Mouse (Mus musculus) bone marrow, adult 2 months (tissue): ENCODE measurements around the gene Ptprg. TPM values are rescaled to one million over a fixed set of nuclear protein-coding genes. Genes with fewer than 3 reads are reported as not detected.

Experiments
- H3K27ac ChIP-seq: fragments of 200-500 bp; 2 replicates; pipeline ENCODE4 v1.5.1; 2012; ENCODE audit warnings: low read depth, mild to moderate bottlenecking, control low read depth, inconsistent platforms, low read length; ENCODE audit not compliant: control insufficient read depth, poor library complexity, insufficient read depth
- H3K4me1 ChIP-seq: fragments of 200-500 bp; 2 replicates; pipeline ENCODE4 v1.6.1; 2011; ENCODE audit warnings: low read length; ENCODE audit not compliant: control insufficient read depth, insufficient read depth
- H3K4me3 ChIP-seq: fragments of 200-500 bp; replicated peaks from 2 replicates; pipeline ENCODE3; 2011; ENCODE audit warnings: mild to moderate bottlenecking, low read depth, low read length, control low read depth; ENCODE audit not compliant: control insufficient read depth
- CTCF ChIP-seq: fragments of 200-500 bp; IDR thresholded peaks from 2 replicates; pipeline ENCODE4 v1.5.1; 2011; ENCODE audit warnings: low read length, control low read depth; ENCODE audit not compliant: control insufficient read depth, insufficient read depth
- POLR2A ChIP-seq: fragments of 200-500 bp; IDR thresholded peaks from 2 replicates; pipeline ENCODE4 v1.6.1; 2011; ENCODE audit warnings: low read depth, mild to moderate bottlenecking, control low read depth, low read length, borderline replicate concordance; ENCODE audit not compliant: control insufficient read depth
- WGBS: fragments of 180-500 bp; shearing (Covaris S2); methylation state at CpG from one replicate; pipeline ENCODE4 v1.1.7; 2018; 5-methylcytosine and 5-hydroxymethylcytosine counted together
- polyA plus RNA-seq: library from polyadenylated mRNA; stranded (reverse); fragments of >200 nt; gene quantifications from 2 replicates; pipeline ENCODE4 v1.2.4, GENCODE M21; 2011; ENCODE audit warnings: low replicate concordance; ENCODE audit not compliant: missing spikeins, insufficient read depth, insufficient read length

The Ptprg gene
- polyA plus RNA-seq, 1 experiment: 0.27 TPM

GRCm38 (mm10) chr14:11560641-11561232, 7.4 kb downstream of the Ptprg start:
- 76% methylated on average over 8 of the region's 8 CpGs for WGBS
- no peak overlapping the region for H3K4me3 ChIP-seq
- no peak overlapping the region for H3K27ac ChIP-seq
- no peak for TF ChIP-seq CTCF
- TF ChIP-seq POLR2A: no peak
- H3K4me1 ChIP-seq: no peaks in the 10 kb centered on the region

GRCm38 (mm10) chr14:11561397-11561796, 8.1 kb downstream of the Ptprg start:
- 73% methylated on average over 4 of the region's 4 CpGs for WGBS
- Histone ChIP-seq H3K4me1 (no peaks in the 10 kb centered on the region), H3K4me3 (no peak overlapping the region), H3K27ac (no peak overlapping the region)
- no peak for TF ChIP-seq POLR2A
- no peak for TF ChIP-seq CTCF

- H3K4me3 ChIP-seq: no peak overlapping the region
- H3K27ac ChIP-seq: no peak overlapping the region
- no peak for TF ChIP-seq CTCF
- WGBS: 71% methylated on average over 2 of the region's 2 CpGs
- H3K4me1 ChIP-seq: no peaks in the 10 kb centered on the region
Measured at GRCm38 (mm10) chr14:11562870-11563269, 9.5 kb downstream of the Ptprg start.

- Histone ChIP-seq H3K4me1 (no peaks in the 10 kb centered on the region), H3K27ac (no peak overlapping the region), H3K4me3 (no peak overlapping the region)
- TF ChIP-seq CTCF (no peak), POLR2A (no peak)
- 80% methylated on average over 5 of the region's 5 CpGs for WGBS
Measured at GRCm38 (mm10) chr14:11563656-11564055, 10.3 kb downstream of the Ptprg start.

GRCm38 (mm10) chr14:11564456-11564855, 11.1 kb downstream of the Ptprg start:
- Histone ChIP-seq H3K4me1 (no peaks in the 10 kb centered on the region), H3K4me3 (no peak overlapping the region), H3K27ac (no peak overlapping the region)
- TF ChIP-seq CTCF: no peak
- no peak for TF ChIP-seq POLR2A
- WGBS: 82% methylated on average over 3 of the region's 3 CpGs

- Histone ChIP-seq H3K4me1 (no peaks in the 10 kb centered on the region), H3K4me3 (no peak overlapping the region), H3K27ac (no peak overlapping the region)
- WGBS: 90% methylated on average over 3 of the region's 3 CpGs
- TF ChIP-seq CTCF (no peak), POLR2A (no peak)
Measured at GRCm38 (mm10) chr14:11565283-11565682, 12.0 kb downstream of the Ptprg start.

GRCm38 (mm10) chr14:11569734-11570133, 16.4 kb downstream of the Ptprg start:
- WGBS: 62% methylated on average over 2 of the region's 2 CpGs
- H3K27ac ChIP-seq: no peak overlapping the region
- TF ChIP-seq CTCF (no peak), POLR2A (no peak)

GRCm38 (mm10) chr14:11571766-11572394, 18.5 kb downstream of the Ptprg start:
- H3K27ac ChIP-seq: no peak overlapping the region
- H3K4me1 ChIP-seq: no peaks in the 10 kb centered on the region
- WGBS: 11% methylated on average over 11 of the region's 11 CpGs
- H3K4me3 ChIP-seq: no peak overlapping the region
- no peak for TF ChIP-seq POLR2A
- no peak for TF ChIP-seq CTCF

More at GRCm38 (mm10) chr14:11569734-11570133, 16.4 kb downstream of the Ptprg start:
- no peak overlapping the region for H3K4me3 ChIP-seq
- H3K4me1 ChIP-seq: no peaks in the 10 kb centered on the region
